Mouse (Mus musculus): Measurements from ENCODE around the gene Grsf1. TPM values are rescaled to one million over a fixed set of nuclear protein-coding genes. Genes with fewer than 3 reads are reported as not detected.

Grsf1 gene
- 1.6 and 1.7 TPM in 2 replicates for polyA plus RNA-seq (2012)

DNA sequence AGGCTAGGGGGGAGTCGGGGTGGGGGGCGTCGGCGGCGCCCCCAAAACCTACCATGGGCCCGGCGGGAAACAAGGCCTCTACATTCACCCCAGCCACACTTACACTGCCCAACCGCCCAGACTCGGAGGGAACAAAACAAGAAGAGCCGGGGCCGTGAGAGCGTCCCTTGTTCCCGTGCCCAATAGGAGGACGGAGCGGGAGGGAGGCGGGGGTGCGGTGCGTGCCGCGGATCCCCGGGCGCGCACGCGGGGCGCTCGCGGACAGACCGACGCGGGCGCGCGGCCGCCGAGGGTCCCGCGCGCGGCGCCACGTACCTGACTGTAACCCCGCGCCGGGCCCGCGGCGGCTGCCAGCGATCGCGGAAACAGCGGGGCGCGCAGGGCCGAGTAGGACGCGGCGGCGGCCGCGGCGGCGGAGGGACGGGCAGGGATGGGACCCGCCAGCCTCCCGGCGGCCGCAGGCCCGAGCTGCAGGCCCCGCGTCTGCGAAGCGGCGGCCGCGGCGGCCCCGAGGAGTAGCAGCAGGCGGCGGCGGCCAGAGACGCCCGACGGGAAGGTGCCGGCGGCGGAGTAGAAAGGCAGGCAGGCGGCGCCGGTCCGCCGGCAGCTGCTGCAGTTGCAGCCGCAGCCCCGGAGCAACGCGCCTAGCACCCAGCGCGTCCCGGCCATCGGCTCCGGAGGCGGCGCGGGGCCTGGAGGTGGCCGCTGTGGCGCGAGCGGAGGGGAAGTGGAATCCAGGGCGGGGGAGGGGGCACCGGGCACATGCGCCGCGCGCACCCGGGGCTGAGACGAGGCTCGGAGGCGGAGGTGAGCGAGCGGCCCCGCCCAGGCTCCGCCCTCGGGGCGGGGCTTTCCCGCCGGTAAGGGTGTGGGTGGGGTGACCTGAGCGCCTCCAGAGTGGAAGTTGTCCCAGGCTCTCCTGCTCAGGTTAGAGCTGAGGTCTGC is at the start of gene Grsf1:
Gene Grsf1 (minus strand): TSS at position 729 of the 945 bp plus-strand sequence.
- Histone ChIP-seq H3K27me3 (ENCODE audit: control insufficient read depth) (no peaks in the 10 kb centered on the region), H3K36me3 (ENCODE audit: control insufficient read depth) (peaks cover 26% of the 10 kb centered on the region), H3K4me3 (replicated peaks) (peak within 1 kb of the TSS; percentile 92), H3K4me1 (ENCODE audit: control insufficient read depth) (peaks cover 42% of the 10 kb centered on the region), H3K9me3 (ENCODE audit: control insufficient read depth, low read length) (no peaks in the 10 kb centered on the region)
- no peak for TF ChIP-seq TAL1 (IDR thresholded peaks at IDR 0.05; ENCODE audit: low read length)
- no peak for TF ChIP-seq GATA1 (IDR thresholded peaks at IDR 0.05; ENCODE audit: low read length)

DNA sequence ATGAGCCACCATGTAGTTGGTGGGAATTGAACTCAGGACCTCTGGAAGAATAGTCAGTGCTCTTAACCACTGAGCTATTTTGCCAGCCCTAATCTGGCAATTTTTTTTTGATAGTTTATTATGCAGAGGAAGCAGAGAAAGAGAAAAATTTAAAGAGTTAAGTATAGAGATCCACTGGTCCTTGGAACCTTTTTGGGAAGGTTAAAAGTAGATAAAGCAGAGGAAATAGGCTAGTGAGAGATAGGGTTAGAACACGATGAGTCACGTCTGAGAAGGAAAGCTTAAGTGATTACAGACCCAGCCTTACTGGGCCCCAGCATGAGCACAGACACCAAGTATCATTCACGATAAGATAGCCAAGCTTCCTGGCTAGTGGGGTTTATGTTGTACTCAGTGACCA is 48.1 kb upstream of the Grsf1 start:
- TF ChIP-seq TAL1 (IDR thresholded peaks at IDR 0.05; ENCODE audit: low read length) = no peak; the same call in 2 of the 3 replicates
- peak; percentile 69 for TF ChIP-seq GATA1 (IDR thresholded peaks at IDR 0.05; ENCODE audit: low read length)
- Histone ChIP-seq H3K4me1 (ENCODE audit: control insufficient read depth) (peaks cover 74% of the 10 kb centered on the region), H3K4me3 (replicated peaks) (peak overlapping the region; percentile 65), H3K27me3 (ENCODE audit: control insufficient read depth) (no peaks in the 10 kb centered on the region), H3K9me3 (ENCODE audit: control insufficient read depth, low read length) (no peaks in the 10 kb centered on the region), H3K36me3 (ENCODE audit: control insufficient read depth) (peaks cover 56% of the 10 kb centered on the region)

DNA sequence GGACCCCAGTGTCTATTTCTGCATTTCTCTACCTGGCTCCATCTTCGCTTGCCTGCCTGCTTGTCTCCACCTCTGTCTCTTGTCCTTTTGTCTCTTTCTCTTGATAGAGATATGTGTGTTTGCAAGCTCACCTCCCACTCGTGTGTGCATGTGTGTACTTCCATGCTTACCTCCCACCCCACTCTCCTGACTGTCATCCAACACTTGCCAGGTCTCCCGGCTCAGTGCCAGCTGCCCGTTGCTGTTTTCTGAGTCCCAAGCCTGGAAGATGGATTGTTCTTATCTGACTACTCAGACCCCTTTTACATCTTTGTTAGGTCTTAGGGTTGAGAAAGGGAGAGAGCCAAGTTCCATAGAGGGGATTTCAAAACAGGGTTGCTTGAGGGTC is 46.2 kb upstream of the Grsf1 start:
- peaks cover 42% of the 10 kb centered on the region for H3K36me3 ChIP-seq (ENCODE audit: control insufficient read depth)
- no peaks in the 10 kb centered on the region for H3K27me3 ChIP-seq (ENCODE audit: control insufficient read depth)
- TF ChIP-seq TAL1 (IDR thresholded peaks at IDR 0.05; ENCODE audit: low read length) = no peak
- no peak for TF ChIP-seq GATA1 (IDR thresholded peaks at IDR 0.05; ENCODE audit: low read length)
- H3K4me3 ChIP-seq (replicated peaks) = peak overlapping the region; percentile 65
- no peaks in the 10 kb centered on the region for H3K9me3 ChIP-seq (ENCODE audit: control insufficient read depth, low read length)
- peaks cover 63% of the 10 kb centered on the region for H3K4me1 ChIP-seq (ENCODE audit: control insufficient read depth)

DNA sequence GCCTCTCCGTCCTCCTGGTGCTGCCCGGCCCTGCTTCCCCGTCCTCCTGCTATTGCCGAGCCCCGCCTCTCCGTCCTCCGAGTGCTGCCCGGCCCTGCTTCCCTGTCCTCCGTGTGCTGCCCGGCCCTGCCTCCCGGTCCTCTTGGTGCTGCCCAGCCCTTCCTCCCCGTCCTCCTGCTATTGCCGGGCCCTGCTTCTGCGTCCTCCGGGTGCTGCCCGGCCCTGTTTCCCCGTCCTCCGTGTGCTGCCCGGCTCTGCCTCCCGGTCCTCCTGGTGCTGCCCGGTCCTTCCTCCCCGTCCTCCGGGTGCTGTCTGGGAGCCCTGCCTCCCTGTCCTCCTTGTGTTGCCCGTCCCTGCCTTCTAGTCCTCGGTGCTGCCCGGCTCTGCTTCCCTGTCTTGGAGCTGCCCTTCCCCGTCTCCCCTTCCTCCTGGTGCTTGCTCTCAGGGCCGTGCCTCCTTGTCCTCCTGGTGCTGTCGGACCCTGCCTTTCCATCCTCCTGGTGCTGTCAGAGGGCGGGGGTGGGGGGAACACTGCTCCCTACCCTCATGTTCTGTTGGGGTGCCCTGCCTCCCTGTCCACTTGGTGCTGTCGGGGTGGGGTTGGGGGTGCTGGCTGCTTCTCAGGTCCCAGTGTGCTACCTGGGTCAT is 45.7 kb upstream of the Grsf1 start:
- Histone ChIP-seq H3K36me3 (ENCODE audit: control insufficient read depth) (peaks cover 39% of the 10 kb centered on the region), H3K4me3 (replicated peaks) (peak overlapping the region; percentile 65), H3K9me3 (ENCODE audit: control insufficient read depth, low read length) (no peaks in the 10 kb centered on the region), H3K27me3 (ENCODE audit: control insufficient read depth) (no peaks in the 10 kb centered on the region), H3K4me1 (ENCODE audit: control insufficient read depth) (peaks cover 60% of the 10 kb centered on the region)
- TF ChIP-seq GATA1 (IDR thresholded peaks at IDR 0.05; ENCODE audit: low read length) (no peak), TAL1 (IDR thresholded peaks at IDR 0.05; ENCODE audit: low read length) (no peak)

DNA sequence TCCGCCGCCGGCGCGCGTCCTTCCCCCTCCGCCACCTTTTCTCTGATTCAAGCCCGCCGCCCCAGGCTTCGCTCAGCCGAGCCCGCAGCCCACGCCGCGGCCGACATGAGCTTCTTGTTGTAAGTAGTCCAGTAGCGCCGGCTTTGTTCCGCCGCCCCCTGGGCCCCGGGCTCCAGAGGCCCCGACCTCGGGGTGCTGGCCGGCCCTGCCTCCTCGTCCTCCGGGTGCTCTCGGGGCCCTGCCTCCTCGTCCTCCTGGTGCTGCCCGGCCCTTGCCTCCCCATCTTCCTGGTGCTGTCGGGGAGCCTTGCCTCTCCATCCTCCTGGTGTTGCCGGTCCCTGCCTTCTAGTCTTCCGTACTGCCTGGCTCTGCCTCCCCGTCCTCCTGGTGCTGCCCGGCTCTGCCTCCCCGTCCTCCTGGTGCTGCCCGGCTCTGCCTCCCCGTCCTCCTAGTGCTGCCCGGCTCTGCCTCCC is 45.1 kb upstream of the Grsf1 start:
- TF ChIP-seq GATA1 (IDR thresholded peaks at IDR 0.05; ENCODE audit: low read length) = no peak
- TF ChIP-seq TAL1 (IDR thresholded peaks at IDR 0.05; ENCODE audit: low read length) = no peak
- peaks cover 55% of the 10 kb centered on the region for H3K4me1 ChIP-seq (ENCODE audit: control insufficient read depth)
- peaks cover 35% of the 10 kb centered on the region for H3K36me3 ChIP-seq (ENCODE audit: control insufficient read depth)
- H3K9me3 ChIP-seq (ENCODE audit: control insufficient read depth, low read length) = no peaks in the 10 kb centered on the region
- H3K27me3 ChIP-seq (ENCODE audit: control insufficient read depth) = peaks cover 5% of the 10 kb centered on the region
- peak overlapping the region; percentile 65 for H3K4me3 ChIP-seq (replicated peaks)

DNA sequence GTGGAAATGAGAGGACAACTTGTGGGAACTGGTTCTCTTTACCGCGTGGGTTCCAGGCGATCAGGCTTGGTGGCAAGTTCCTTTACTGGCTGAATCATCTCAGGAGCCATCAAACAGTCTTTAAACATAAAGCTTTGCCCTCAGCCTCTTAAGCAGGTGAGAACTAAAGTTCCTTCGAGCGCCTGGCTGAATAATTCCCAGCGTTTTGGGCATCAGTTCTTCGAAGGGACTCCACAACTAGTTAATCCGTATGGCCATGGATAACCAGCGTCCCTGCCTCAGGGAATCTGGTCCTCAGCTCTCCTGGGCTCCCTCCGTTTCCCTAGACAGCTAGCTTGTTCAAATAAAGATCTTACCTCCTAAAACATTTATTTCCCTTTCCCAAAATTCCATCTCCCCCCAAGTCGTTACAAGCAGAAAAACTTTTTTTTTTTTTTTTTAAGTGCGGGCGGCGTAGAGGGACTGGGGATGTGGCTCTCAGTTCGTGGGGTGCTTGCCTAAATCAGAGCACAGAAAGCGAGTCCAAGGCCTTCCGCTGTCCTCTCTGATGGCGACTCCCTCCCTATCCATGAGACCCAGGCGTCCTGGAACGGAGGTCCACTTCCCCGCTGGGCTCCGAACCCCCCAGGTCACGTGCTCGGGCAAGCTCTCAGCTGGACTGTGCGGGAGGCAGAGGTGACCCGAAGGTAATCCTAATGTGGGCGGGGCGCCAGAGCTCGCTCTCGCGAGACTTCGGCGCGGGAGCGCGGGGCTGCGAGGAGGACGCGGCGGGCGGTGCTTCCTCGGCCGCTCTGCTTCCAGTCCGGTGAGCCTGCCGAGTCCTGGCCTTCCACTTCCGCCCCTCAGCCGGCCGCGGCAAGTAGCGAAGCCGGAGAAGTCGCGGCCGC is 44.4 kb upstream of the Grsf1 start, which contains the start of gene Mob1b:
Gene Mob1b (plus strand): TSS at position 740 of the 887 bp plus-strand sequence.
- Histone ChIP-seq H3K27me3 (ENCODE audit: control insufficient read depth) (peaks cover 8% of the 10 kb centered on the region), H3K4me3 (replicated peaks) (peak within 1 kb of the TSS; percentile 65), H3K9me3 (ENCODE audit: control insufficient read depth, low read length) (no peaks in the 10 kb centered on the region), H3K36me3 (ENCODE audit: control insufficient read depth) (peaks cover 28% of the 10 kb centered on the region), H3K4me1 (ENCODE audit: control insufficient read depth) (peaks cover 48% of the 10 kb centered on the region)
- TF ChIP-seq GATA1 (IDR thresholded peaks at IDR 0.05; ENCODE audit: low read length) = no peak
- no peak for TF ChIP-seq TAL1 (IDR thresholded peaks at IDR 0.05; ENCODE audit: low read length)

DNA sequence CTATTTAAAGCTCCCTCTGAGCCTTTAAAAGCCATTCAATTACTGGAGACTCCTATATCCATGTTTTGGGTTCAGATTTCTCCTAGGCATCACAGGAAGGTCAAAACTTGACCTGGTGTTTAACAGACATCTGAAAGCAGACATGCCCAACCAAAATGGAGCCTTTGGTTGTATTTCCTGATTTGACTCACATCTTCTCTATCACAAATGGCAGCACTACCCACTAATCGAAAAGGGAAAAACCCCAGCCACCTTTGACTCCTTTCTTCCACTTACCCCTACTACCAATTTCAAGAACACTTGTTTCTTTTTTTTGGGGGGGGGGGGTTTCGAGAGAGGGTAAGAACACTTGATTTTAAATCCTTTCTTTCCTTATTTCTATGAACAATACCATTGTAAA is 41.0 kb upstream of the Grsf1 start:
- peaks cover 8% of the 10 kb centered on the region for H3K27me3 ChIP-seq (ENCODE audit: control insufficient read depth)
- peaks cover 16% of the 10 kb centered on the region for H3K4me1 ChIP-seq (ENCODE audit: control insufficient read depth)
- TF ChIP-seq GATA1 (IDR thresholded peaks at IDR 0.05; ENCODE audit: low read length) (no peak), TAL1 (IDR thresholded peaks at IDR 0.05; ENCODE audit: low read length) (no peak)
- H3K9me3 ChIP-seq (ENCODE audit: control insufficient read depth, low read length) = no peaks in the 10 kb centered on the region
- no peak overlapping the region for H3K4me3 ChIP-seq (replicated peaks)
- peaks cover 3% of the 10 kb centered on the region for H3K36me3 ChIP-seq (ENCODE audit: control insufficient read depth)

DNA sequence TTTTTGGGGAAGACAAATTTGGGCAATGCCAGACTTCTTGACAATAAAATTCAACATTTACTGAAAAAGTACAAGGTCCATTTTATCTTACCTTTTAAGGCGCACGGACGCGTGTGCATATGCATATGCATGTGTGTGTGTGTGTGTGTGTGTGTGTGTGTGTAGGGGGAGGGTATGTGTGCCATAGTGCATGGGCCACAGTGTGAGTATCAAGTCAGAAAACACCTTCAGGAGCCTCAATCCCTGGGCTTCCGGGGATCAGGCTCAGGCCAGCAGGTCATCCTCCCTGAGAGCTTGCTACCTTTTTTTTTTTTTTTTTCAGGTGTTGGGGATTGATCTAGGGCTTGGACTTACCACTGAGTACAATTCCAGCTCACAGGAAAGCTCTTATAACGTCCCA is 36.4 kb upstream of the Grsf1 start:
- TF ChIP-seq TAL1 (IDR thresholded peaks at IDR 0.05; ENCODE audit: low read length) (no peak), GATA1 (IDR thresholded peaks at IDR 0.05; ENCODE audit: low read length) (no peak)
- no peak overlapping the region for H3K4me3 ChIP-seq (replicated peaks)
- H3K9me3 ChIP-seq (ENCODE audit: control insufficient read depth, low read length) = peaks cover 7% of the 10 kb centered on the region
- peaks cover 8% of the 10 kb centered on the region for H3K27me3 ChIP-seq (ENCODE audit: control insufficient read depth)
- 0 out of 2 replicates have a peak, but pooled peaks cover 2% of the 10 kb centered on the region for H3K4me1 ChIP-seq (ENCODE audit: control insufficient read depth)
- no peaks in the 10 kb centered on the region for H3K36me3 ChIP-seq (ENCODE audit: control insufficient read depth)

Data from erythroblast, embryonic 14.5 days (primary cell).